Mouse (Mus musculus) lung, postnatal 4 days (tissue): ENCODE measurements at regions not wholly inside any gene's neighbourhood (a gene's known extent, or its start where the extent isn't known, plus 50 kb on each side); places are given as distances from the start of the nearest gene placed in this dataset.
A peak's percentile ranks its signal among the peaks of the same experiment; 100 is the strongest.
"Not testable (repeated sequence)": the region's sequence is repeated elsewhere in the genome, so short reads cannot be mapped to it uniquely, and the experiment has no call there.

Experiments
- DNase-seq, 2 experiments: peaks; one replicate each; pipeline ENCODE4 v3.0.0; 2021

GRCm38 (mm10) chrX:99732526-99732925 lies 88.3 kb upstream of the Tmem28 start:
- no peak for DNase-seq

GRCm38 (mm10) chrX:99725101-99725500 lies 95.7 kb upstream of the Tmem28 start:
- peak in 1 of 2 experiments; percentile 13 for DNase-seq

- DNase-seq, result no peak
Measured at GRCm38 (mm10) chrX:99695366-99695765, 125.5 kb upstream of the Tmem28 start.

- DNase-seq, result no peak
Measured at GRCm38 (mm10) chrX:99690971-99691370, 129.8 kb upstream of the Tmem28 start.

- DNase-seq, result no peak
Measured at GRCm38 (mm10) chrX:99689761-99690160, 131.1 kb upstream of the Tmem28 start.

GRCm38 (mm10) chrX:99682491-99682890 lies 138.3 kb upstream of the Tmem28 start:
- not testable (repeated sequence) for DNase-seq

GRCm38 (mm10) chrX:99667596-99667995 lies 153.2 kb upstream of the Tmem28 start:
- DNase-seq, result no peak

- no peak for DNase-seq
Measured at GRCm38 (mm10) chrX:99662566-99662965, 158.3 kb upstream of the Tmem28 start.

GRCm38 (mm10) chrX:99659496-99660140 lies 161.2 kb upstream of the Tmem28 start:
- DNase-seq, result peak in 1 of 2 experiments; percentile 23

GRCm38 (mm10) chrX:99657790-99658451 lies 162.9 kb upstream of the Tmem28 start:
- peak; percentile 57 to 73 for DNase-seq

- no peak for DNase-seq
Measured at GRCm38 (mm10) chrX:99656988-99657387, 163.8 kb upstream of the Tmem28 start.

GRCm38 (mm10) chrX:99632211-99632775 lies 161.2 kb upstream of the Pja1 start:
- peak in 1 of 2 experiments; percentile 58 for DNase-seq

GRCm38 (mm10) chrX:99624515-99625179 lies 153.6 kb upstream of the Pja1 start:
- no peak for DNase-seq

- no peak for DNase-seq
Measured at GRCm38 (mm10) chrX:99612130-99612759, 141.2 kb upstream of the Pja1 start.

GRCm38 (mm10) chrX:99610096-99610495 lies 139.0 kb upstream of the Pja1 start:
- DNase-seq, result no peak

GRCm38 (mm10) chrX:99609591-99609990 lies 138.5 kb upstream of the Pja1 start:
- no peak for DNase-seq

- no peak for DNase-seq
Measured at GRCm38 (mm10) chrX:99608284-99608692, 137.2 kb upstream of the Pja1 start.

GRCm38 (mm10) chrX:99605084-99605824 lies 134.2 kb upstream of the Pja1 start:
- peak in 1 of 2 experiments; percentile 64 for DNase-seq

- DNase-seq, result no peak
Measured at GRCm38 (mm10) chrX:99603714-99604113, 132.6 kb upstream of the Pja1 start.

- no peak for DNase-seq
Measured at GRCm38 (mm10) chrX:99602268-99602885, 131.3 kb upstream of the Pja1 start.

GRCm38 (mm10) chrX:99595493-99595892 lies 124.4 kb upstream of the Pja1 start:
- DNase-seq, result no peak
